Mouse (Mus musculus) intestine, embryonic 15.5 days (tissue): Measurements from ENCODE around the gene Nudt8. TPM values are rescaled to one million over a fixed set of nuclear protein-coding genes. Genes with fewer than 3 reads are reported as not detected.
"Not testable (repeated sequence)": the region's sequence is repeated elsewhere in the genome, so short reads cannot be mapped to it uniquely, and the experiment has no call there.

Experiments
- ATAC-seq: fragments of 200-750 bp; cut with Nextera tagmentation; 2 replicates; pipeline ENCODE4 v1.8.0; 2017; ENCODE audit warnings: moderate TSS enrichment, moderate library complexity
- H3K27ac ChIP-seq: fragments of 300-500 bp; sonication (generic); 2 replicates; pipeline ENCODE4 v1.5.1; 2015; ENCODE audit warnings: mild to moderate bottlenecking, inconsistent platforms
- H3K27me3 ChIP-seq: fragments of 300-500 bp; sonication (generic); replicated peaks from 2 replicates; pipeline ENCODE4 v1.6.1; 2015; ENCODE audit warnings: inconsistent platforms
- H3K36me3 ChIP-seq: fragments of 300-500 bp; sonication (generic); 2 replicates; pipeline ENCODE4 v1.6.1; 2015; ENCODE audit warnings: inconsistent platforms
- H3K4me1 ChIP-seq: fragments of 300-500 bp; sonication (generic); replicated peaks from 2 replicates; pipeline ENCODE4 v1.6.1; 2015; ENCODE audit warnings: inconsistent platforms
- H3K4me2 ChIP-seq: fragments of 300-500 bp; sonication (generic); replicated peaks from 2 replicates; pipeline ENCODE4 v1.6.1; 2015; ENCODE audit warnings: mild to moderate bottlenecking, inconsistent platforms
- H3K4me3 ChIP-seq: fragments of 300-500 bp; sonication (generic); replicated peaks from 2 replicates; pipeline ENCODE4 v1.5.1; 2015; ENCODE audit warnings: inconsistent platforms
- H3K9ac ChIP-seq: fragments of 300-500 bp; sonication (generic); 2 replicates; pipeline ENCODE4 v1.6.1; 2015; ENCODE audit warnings: inconsistent platforms
- H3K9me3 ChIP-seq: fragments of 300-500 bp; sonication (generic); 2 replicates; pipeline ENCODE4 v1.6.1; 2016; ENCODE audit warnings: inconsistent platforms
- WGBS: fragments of 180-500 bp; shearing (Covaris S2); methylation state at CpG from one replicate; pipeline ENCODE4 v1.1.7; 2015; 5-methylcytosine and 5-hydroxymethylcytosine counted together
- polyA plus RNA-seq: library from polyadenylated mRNA; unstranded; fragments of >200 nt; fragmentation: Nextera tagmentation; extraction: Ambion mirVana; gene quantifications from 2 replicates; pipeline ENCODE4 v1.2.1, GENCODE M21; 2015

The Nudt8 gene
- polyA plus RNA-seq: 33.8 and 35.9 TPM in 2 replicates

DNA sequence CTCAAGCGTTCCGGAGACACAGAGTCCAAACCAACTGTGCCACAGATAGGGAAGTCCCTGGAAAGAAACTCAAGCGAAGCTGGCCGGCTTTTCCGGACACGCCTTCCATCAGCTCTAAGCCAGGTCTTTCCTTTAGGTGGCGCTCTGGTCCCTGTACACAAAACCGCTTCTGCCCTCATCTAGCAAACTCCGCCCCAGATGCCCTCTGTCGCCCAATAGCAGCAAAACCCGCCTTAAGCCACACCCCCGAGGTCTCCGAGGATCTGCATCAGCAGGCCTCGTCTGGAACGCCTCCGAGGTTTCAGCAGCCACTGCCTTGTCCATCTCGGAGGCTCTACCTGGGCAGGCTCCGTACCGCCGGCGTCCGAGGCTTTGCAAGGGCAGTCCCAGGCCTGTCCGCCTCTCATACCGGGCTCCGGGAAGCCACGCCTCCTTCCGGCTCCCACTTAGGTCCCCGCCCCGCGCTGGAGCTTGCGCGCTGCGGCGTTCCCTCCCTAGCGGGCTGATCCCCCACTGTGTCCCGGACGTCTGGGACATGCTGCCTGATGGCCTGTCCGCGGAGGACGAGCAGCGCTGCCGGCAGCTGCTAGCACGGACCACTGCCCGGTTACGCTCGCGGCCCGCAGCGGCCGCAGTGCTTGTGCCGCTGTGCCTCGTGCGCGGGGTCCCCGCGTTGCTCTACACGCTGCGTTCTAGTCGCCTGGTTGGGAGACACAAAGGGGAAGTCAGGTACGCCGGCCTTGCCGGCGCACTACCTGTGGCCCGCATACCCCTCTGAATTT lies at the start of gene Nudt8, which contains the start of gene Gm49405:
Nudt8 (plus strand) TSS at position 462 of the 782 bp plus-strand sequence.
Gm49405 (plus strand) TSS at position 508 of the 782 bp plus-strand sequence.
- Histone ChIP-seq H3K4me2 (peak within 1 kb of the TSS; percentile 79), H3K4me1 (peaks cover 26% of the 10 kb centered on the region), H3K9me3 (no peaks in the 10 kb centered on the region), H3K9ac (peak within 1 kb of the TSS; percentile 92), H3K27me3 (no peaks in the 10 kb centered on the region), H3K27ac (peak within 1 kb of the TSS; percentile 97), H3K4me3 (peak within 1 kb of the TSS; percentile 61), H3K36me3 (no peaks in the 10 kb centered on the region; the same call in 1 of the 2 replicates)
- under 1% methylated on average over 64 of the region's 64 CpGs for WGBS
- peak; percentile 95 for ATAC-seq

DNA sequence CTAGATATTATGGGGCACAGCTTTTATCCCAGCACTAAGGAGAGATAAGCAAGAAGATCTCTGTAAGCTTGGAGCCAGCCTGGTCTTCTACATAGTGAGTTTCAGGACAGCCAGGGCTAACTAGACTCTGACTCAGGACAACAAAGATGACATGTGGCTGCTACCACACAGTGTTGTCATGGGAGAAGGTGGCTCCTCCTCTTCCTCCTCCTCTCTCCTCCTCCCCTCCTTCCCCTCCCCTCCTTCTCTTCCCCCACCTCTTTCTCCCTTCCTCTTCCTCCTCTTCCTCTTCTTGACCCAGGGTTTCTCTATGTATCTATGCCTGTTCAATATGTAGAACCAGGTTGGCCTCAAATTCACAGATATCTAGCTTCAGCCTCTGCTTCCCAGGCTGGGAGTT lies 48.9 kb upstream of the Nudt8 start:
- Histone ChIP-seq H3K27ac (no peak overlapping the region), H3K36me3 (no peaks in the 10 kb centered on the region), H3K4me3 (no peak overlapping the region), H3K27me3 (no peaks in the 10 kb centered on the region), H3K4me1 (peaks cover 2% of the 10 kb centered on the region; the same call in 1 of the 2 replicates), H3K9me3 (no peaks in the 10 kb centered on the region), H3K4me2 (no peak overlapping the region), H3K9ac (no peak overlapping the region)
- ATAC-seq: no peak

DNA sequence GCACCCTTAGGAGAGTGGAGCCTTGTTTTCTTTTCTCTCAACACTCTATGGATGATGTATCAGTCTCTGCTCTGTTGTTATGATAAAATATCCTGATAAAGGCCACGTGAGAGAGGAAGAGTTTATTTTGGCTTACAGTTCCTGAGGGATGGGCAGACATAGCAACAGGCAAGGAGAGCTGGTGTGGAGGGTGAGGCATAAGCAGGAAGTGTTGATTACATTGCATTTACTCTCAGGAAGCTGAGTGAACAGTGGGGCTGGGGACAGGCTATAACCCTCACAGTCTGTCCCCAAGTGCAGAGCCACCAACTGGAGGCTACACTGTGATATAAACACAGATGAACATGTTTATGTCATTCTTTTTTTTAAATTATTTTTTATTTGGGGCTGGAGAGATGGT lies 48.3 kb upstream of the Nudt8 start:
- Histone ChIP-seq H3K36me3 (no peaks in the 10 kb centered on the region), H3K4me3 (no peak overlapping the region), H3K9me3 (no peaks in the 10 kb centered on the region), H3K9ac (no peak overlapping the region), H3K4me2 (no peak overlapping the region), H3K4me1 (peaks cover 2% of the 10 kb centered on the region; the same call in 1 of the 2 replicates), H3K27me3 (no peaks in the 10 kb centered on the region), H3K27ac (no peak overlapping the region)
- WGBS: 39% methylated on average over 1 of the region's 1 CpGs
- no peak for ATAC-seq

- Histone ChIP-seq H3K4me1 (peaks cover 2% of the 10 kb centered on the region; the same call in 1 of the 2 replicates), H3K27me3 (no peaks in the 10 kb centered on the region), H3K9ac (no peak overlapping the region), H3K9me3 (no peaks in the 10 kb centered on the region), H3K4me3 (no peak overlapping the region), H3K27ac (no peak overlapping the region), H3K4me2 (no peak overlapping the region), H3K36me3 (no peaks in the 10 kb centered on the region)
- no peak for ATAC-seq
- 76% methylated on average over 3 of the region's 3 CpGs for WGBS
Observed at GRCm38 (mm10) chr19:3955033-3955432, 45.3 kb upstream of the Nudt8 start.

GRCm38 (mm10) chr19:3955804-3956203 lies 44.6 kb upstream of the Nudt8 start:
- Histone ChIP-seq H3K4me3 (no peak overlapping the region), H3K4me1 (peaks cover 2% of the 10 kb centered on the region; the same call in 1 of the 2 replicates), H3K27ac (no peak overlapping the region), H3K9ac (no peak overlapping the region), H3K4me2 (no peak overlapping the region), H3K9me3 (no peaks in the 10 kb centered on the region), H3K36me3 (no peaks in the 10 kb centered on the region), H3K27me3 (no peaks in the 10 kb centered on the region)
- 40% methylated on average over 4 of the region's 4 CpGs for WGBS
- ATAC-seq: peak; percentile 72

DNA sequence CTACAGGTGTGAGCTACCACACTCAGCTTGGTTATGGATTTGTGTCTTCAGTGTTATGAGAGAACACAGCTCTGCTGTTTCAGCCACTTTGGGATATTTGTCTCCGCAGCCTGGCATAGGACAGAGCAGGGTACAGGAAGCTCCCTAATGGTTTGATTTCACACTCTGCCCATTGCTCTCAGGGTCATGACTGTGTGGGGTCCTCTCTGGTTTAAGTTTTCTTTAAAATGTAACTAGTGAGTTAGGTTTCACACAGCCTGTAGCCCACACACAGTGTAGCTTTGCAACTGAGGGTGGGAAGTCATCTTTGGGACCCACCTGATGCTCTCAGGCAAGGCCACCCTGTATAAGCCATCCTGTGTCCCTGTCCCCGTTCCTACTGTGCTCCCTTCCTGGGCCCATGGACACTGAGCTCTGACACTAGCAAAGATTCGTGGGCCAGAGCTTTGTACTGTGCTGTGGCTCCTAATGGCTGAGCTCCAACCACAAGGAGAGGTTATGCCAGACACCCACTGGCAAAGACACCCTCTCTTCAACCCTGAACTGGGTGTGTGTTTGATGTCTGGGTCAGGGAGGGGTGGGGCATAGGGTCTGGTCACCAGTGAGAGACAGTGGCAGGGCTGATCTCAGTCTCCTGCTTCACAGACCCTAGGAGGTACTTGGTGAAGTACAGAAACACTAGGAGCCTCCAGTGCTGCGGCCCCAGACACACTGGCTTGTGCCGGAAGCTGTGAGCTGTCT lies 42.9 kb upstream of the Nudt8 start:
- H3K4me3 ChIP-seq, H3K27ac ChIP-seq, H3K27me3 ChIP-seq, H3K9ac ChIP-seq, H3K9me3 ChIP-seq, ATAC-seq, H3K4me2 ChIP-seq, H3K36me3 ChIP-seq, H3K4me1 ChIP-seq: not testable (repeated sequence)
- WGBS: 77% methylated on average over 5 of the region's 5 CpGs

DNA sequence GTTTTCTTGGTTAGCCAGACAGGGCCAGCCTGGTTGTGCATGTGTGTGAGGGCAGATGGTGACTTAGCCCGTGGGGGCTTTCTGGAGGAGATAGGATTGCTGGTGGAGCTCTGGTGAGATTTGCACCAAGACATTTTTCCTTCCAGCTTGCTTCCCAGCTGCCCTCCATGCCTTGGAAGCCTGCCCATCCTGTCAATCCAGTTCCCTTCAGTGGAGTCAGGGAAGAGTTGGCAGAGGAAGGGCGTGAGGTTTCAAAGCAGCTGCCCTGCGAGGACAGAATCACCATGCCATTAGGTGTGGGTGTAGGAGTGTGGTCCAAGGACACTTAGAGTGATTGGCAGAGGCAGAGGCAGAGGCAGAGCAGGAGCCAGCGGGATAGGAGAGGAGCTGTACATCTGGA lies 41.9 kb upstream of the Nudt8 start, which contains the start of gene Aldh3b3:
Aldh3b3 (plus strand) TSS at position 176 of the 400 bp plus-strand sequence.
- no peaks in the 10 kb centered on the region for H3K9me3 ChIP-seq
- ATAC-seq: no peak
- no peaks in the 10 kb centered on the region for H3K27me3 ChIP-seq

GRCm38 (mm10) chr19:3959030-3959429 lies 41.4 kb upstream of the Nudt8 start:
- no peak overlapping the region for H3K4me2 ChIP-seq
- H3K27ac ChIP-seq: no peak overlapping the region
- no peak overlapping the region for H3K4me3 ChIP-seq
- H3K4me1 ChIP-seq: peaks cover 2% of the 10 kb centered on the region; the same call in 1 of the 2 replicates
- H3K9ac ChIP-seq: no peak overlapping the region
- no peaks in the 10 kb centered on the region for H3K9me3 ChIP-seq
- no peaks in the 10 kb centered on the region for H3K27me3 ChIP-seq
- no peak for ATAC-seq
- no peaks in the 10 kb centered on the region for H3K36me3 ChIP-seq

More for the DNA sequence above, 41.9 kb upstream of the Nudt8 start, which contains the start of gene Aldh3b3:
- no peak within 1 kb of the TSS for H3K4me3 ChIP-seq
- no peak within 1 kb of the TSS for H3K9ac ChIP-seq
- H3K36me3 ChIP-seq: no peaks in the 10 kb centered on the region
- no peak within 1 kb of the TSS for H3K27ac ChIP-seq
- 63% methylated on average over 4 of the region's 4 CpGs for WGBS
- peaks cover 2% of the 10 kb centered on the region; the same call in 1 of the 2 replicates for H3K4me1 ChIP-seq
- no peak within 1 kb of the TSS for H3K4me2 ChIP-seq

DNA sequence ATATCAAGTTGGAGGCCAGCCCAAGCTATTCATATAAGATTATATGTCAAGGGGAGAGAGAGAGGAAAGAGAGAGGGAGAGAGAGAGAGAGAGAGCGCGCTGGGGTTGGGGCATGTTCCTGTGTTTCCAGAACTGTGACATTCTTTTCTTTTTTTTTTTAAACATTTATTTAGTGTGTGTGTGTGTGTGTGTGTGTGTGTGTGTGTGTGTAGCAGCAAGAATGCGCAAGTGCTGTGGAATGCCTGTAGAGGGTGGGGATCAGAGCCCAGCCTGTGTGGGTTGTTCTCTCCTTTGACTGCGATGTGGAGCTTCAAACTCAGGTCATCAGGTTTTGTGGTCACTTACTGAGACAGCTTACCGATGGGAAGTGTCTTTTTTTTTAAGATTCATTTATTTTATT lies 40.2 kb upstream of the Nudt8 start:
- Histone ChIP-seq H3K27ac (no peak overlapping the region), H3K9ac (no peak overlapping the region), H3K4me1 (peaks cover 2% of the 10 kb centered on the region; the same call in 1 of the 2 replicates), H3K36me3 (no peaks in the 10 kb centered on the region), H3K27me3 (no peaks in the 10 kb centered on the region), H3K4me2 (no peak overlapping the region), H3K9me3 (no peaks in the 10 kb centered on the region), H3K4me3 (no peak overlapping the region)
- no peak for ATAC-seq
- WGBS: 72% methylated on average over 5 of the region's 5 CpGs

- H3K9ac ChIP-seq, H3K27me3 ChIP-seq, H3K4me3 ChIP-seq, H3K27ac ChIP-seq, H3K4me1 ChIP-seq, H3K9me3 ChIP-seq, H3K4me2 ChIP-seq, H3K36me3 ChIP-seq, ATAC-seq: not testable (repeated sequence)
- WGBS: 86% methylated on average over 6 of the region's 6 CpGs
Observed at GRCm38 (mm10) chr19:3961805-3962204, 38.6 kb upstream of the Nudt8 start.

DNA sequence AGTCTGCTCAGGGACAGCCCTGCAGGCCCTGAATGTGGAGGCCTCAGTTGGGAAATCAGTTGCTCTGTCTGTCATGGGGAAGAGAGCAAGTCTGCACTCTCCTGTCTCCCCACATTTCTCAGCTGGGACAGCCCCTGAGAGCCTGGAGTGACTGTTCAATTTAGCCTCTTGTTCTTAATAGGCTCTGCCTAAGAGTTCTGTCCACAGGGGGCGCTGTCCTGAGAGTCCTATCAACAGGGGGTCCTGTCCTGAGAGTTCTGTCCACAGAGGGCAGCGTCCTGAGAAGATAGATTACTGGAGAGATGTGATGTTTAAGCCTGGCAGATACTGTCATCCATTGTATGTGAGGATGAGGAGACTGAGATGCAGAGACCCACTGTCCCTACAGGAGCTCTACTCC lies 37.9 kb upstream of the Nudt8 start:
- Histone ChIP-seq H3K27me3 (no peaks in the 10 kb centered on the region), H3K36me3 (no peaks in the 10 kb centered on the region), H3K27ac (no peak overlapping the region), H3K4me1 (no peaks in the 10 kb centered on the region), H3K9me3 (no peaks in the 10 kb centered on the region), H3K4me3 (no peak overlapping the region), H3K9ac (no peak overlapping the region), H3K4me2 (no peak overlapping the region)
- ATAC-seq: no peak
- WGBS: 15% methylated on average over 2 of the region's 2 CpGs

- H3K27ac ChIP-seq: no peak overlapping the region
- H3K4me3 ChIP-seq: no peak overlapping the region
- H3K27me3 ChIP-seq: no peaks in the 10 kb centered on the region
- no peaks in the 10 kb centered on the region for H3K9me3 ChIP-seq
- no peak overlapping the region for H3K4me2 ChIP-seq
- 74% methylated on average over 4 of the region's 4 CpGs for WGBS
- no peak for ATAC-seq
- H3K36me3 ChIP-seq: no peaks in the 10 kb centered on the region
- H3K4me1 ChIP-seq: no peaks in the 10 kb centered on the region
- no peak overlapping the region for H3K9ac ChIP-seq
Observed at GRCm38 (mm10) chr19:3964030-3964429, 36.4 kb upstream of the Nudt8 start.
